Mouse (Mus musculus) MEL (cell line): Measurements from ENCODE around the gene Tppp2. TPM values are rescaled to one million over a fixed set of nuclear protein-coding genes. Genes with fewer than 3 reads are reported as not detected.

Experiments used
- DNase-seq: peaks from one replicate; pipeline ENCODE4 v3.0.0; 2011; ENCODE audit warnings: low read depth, low spot score
- H3K27ac ChIP-seq: 2 replicates; pipeline ENCODE4 v1.5.1; 2012; ENCODE audit warnings: low read depth, mild to moderate bottlenecking, control low read depth, low read length, moderate library complexity; ENCODE audit not compliant: control insufficient read depth
- H3K27me3 ChIP-seq, 2 experiments: fragments of 150-350 bp in 1 of 2; sonication (generic) in 1 of 2; 2 replicates each; pipeline ENCODE4 v1.6.1; 2012; ENCODE audit warnings: low read length in 2 of 2, mild to moderate bottlenecking in 2 of 2, improper control_type of control experiment in 1 of 2, moderate library complexity in 1 of 2; ENCODE audit not compliant: insufficient read depth in 2 of 2, control insufficient read depth in 1 of 2
- H3K36me3 ChIP-seq, 2 experiments: 2 replicates each; pipeline ENCODE4 v1.6.1; 2012 to 2014; ENCODE audit warnings: low read length in 2 of 2, improper control_type of control experiment in 1 of 2, inconsistent platforms in 1 of 2, mild to moderate bottlenecking in 1 of 2; ENCODE audit not compliant: insufficient read depth in 2 of 2, control insufficient read depth in 1 of 2
- H3K4me1 ChIP-seq, 2 experiments: fragments of 150-350 bp in 1 of 2; sonication (generic) in 1 of 2; 2 replicates each; pipeline ENCODE4 v1.6.1; 2012; ENCODE audit warnings: low read length in 2 of 2, improper control_type of control experiment in 1 of 2, mild to moderate bottlenecking in 1 of 2; ENCODE audit not compliant: insufficient read depth in 2 of 2, control insufficient read depth in 1 of 2
- H3K4me3 ChIP-seq, 2 experiments: fragments of 150-350 bp in 1 of 2; sonication (generic) in 1 of 2; 2 replicates each; pipeline ENCODE4 v1.5.1; 2012; ENCODE audit warnings: low read depth in 2 of 2, low read length in 2 of 2, mild to moderate bottlenecking in 2 of 2, moderate library complexity in 2 of 2, control low read depth in 1 of 2, improper control_type of control experiment in 1 of 2; ENCODE audit not compliant: control insufficient read depth in 1 of 2, insufficient read depth in 1 of 2
- H3K79me2 ChIP-seq: 2 replicates; pipeline ENCODE4 v1.6.1; 2012; ENCODE audit warnings: mild to moderate bottlenecking, low read length, moderate library complexity; ENCODE audit not compliant: control insufficient read depth, poor library complexity, insufficient read depth
- H3K9ac ChIP-seq: 2 replicates; pipeline ENCODE4 v1.6.1; 2012; ENCODE audit warnings: low read depth, mild to moderate bottlenecking, control low read depth, low read length, moderate library complexity; ENCODE audit not compliant: control insufficient read depth, poor library complexity, severe bottlenecking
- H3K9me3 ChIP-seq: fragments of 150-350 bp; sonication (generic); replicated peaks from 2 replicates; pipeline ENCODE4 v1.6.1; 2012; ENCODE audit warnings: mild to moderate bottlenecking, low read length, improper control_type of control experiment, moderate library complexity; ENCODE audit not compliant: insufficient read depth
- CHD2 ChIP-seq: IDR thresholded peaks from 2 replicates; pipeline ENCODE4 v1.6.1; 2011; ENCODE audit warnings: low read length, improper control_type of control experiment
- ELF1 ChIP-seq: IDR thresholded peaks from 2 replicates; pipeline ENCODE4 v1.6.1; 2014; ENCODE audit warnings: low read depth, mild to moderate bottlenecking, inconsistent platforms, low read length, improper control_type of control experiment, moderate library complexity
- EP300 ChIP-seq, 2 experiments: IDR thresholded peaks; 2 replicates each; pipeline ENCODE4 v1.6.1; 2011; ENCODE audit warnings: improper control_type of control experiment in 2 of 2, low read length in 2 of 2, low read depth in 1 of 2, mild to moderate bottlenecking in 1 of 2
- GABPA ChIP-seq: IDR thresholded peaks from 2 replicates; pipeline ENCODE4 v1.6.1; 2012; ENCODE audit warnings: low read depth, mild to moderate bottlenecking, inconsistent platforms, low read length, improper control_type of control experiment, moderate library complexity
- GATA1 ChIP-seq: IDR thresholded peaks from 2 replicates; pipeline ENCODE4 v1.6.1; 2011; ENCODE audit warnings: low read depth, low read length, improper control_type of control experiment
- HCFC1 ChIP-seq: IDR thresholded peaks from 2 replicates; pipeline ENCODE4 v1.6.1; 2012; ENCODE audit warnings: low read depth, mild to moderate bottlenecking, inconsistent platforms, low read length, improper control_type of control experiment, moderate library complexity
- JUND ChIP-seq: IDR thresholded peaks from 2 replicates; pipeline ENCODE4 v1.6.1; 2011; ENCODE audit warnings: low read depth, mild to moderate bottlenecking, improper control_type of control experiment, low read length
- MAZ ChIP-seq: IDR thresholded peaks from 2 replicates; pipeline ENCODE4 v1.6.1; 2012; ENCODE audit warnings: low read depth, mild to moderate bottlenecking, inconsistent platforms, low read length, improper control_type of control experiment
- MXI1 ChIP-seq: IDR thresholded peaks from 2 replicates; pipeline ENCODE4 v1.6.1; 2011; ENCODE audit warnings: mild to moderate bottlenecking, low read depth, low read length, improper control_type of control experiment
- MYB ChIP-seq: IDR thresholded peaks from 2 replicates; pipeline ENCODE4 v1.6.1; 2011; ENCODE audit warnings: mild to moderate bottlenecking, low read depth, low read length, improper control_type of control experiment
- TAL1 ChIP-seq: IDR thresholded peaks from 2 replicates; pipeline ENCODE4 v1.6.1; 2012; ENCODE audit warnings: mild to moderate bottlenecking, inconsistent platforms, low read length, moderate library complexity, mixed read lengths
- TBP ChIP-seq: IDR thresholded peaks from 2 replicates; pipeline ENCODE4 v1.8.0; 2011; ENCODE audit warnings: low read depth, low read length, improper control_type of control experiment
- TCF12 ChIP-seq: IDR thresholded peaks from 2 replicates; pipeline ENCODE4 v1.6.1; 2014; ENCODE audit warnings: low read depth, mild to moderate bottlenecking, inconsistent platforms, low read length, improper control_type of control experiment, moderate library complexity
- USF2 ChIP-seq, 2 experiments: IDR thresholded peaks; 2 replicates each; pipeline ENCODE4 v1.6.1; 2011 to 2012; ENCODE audit warnings: improper control_type of control experiment in 2 of 2, low read length in 2 of 2, borderline replicate concordance in 1 of 2, inconsistent platforms in 1 of 2, low read depth in 1 of 2, mild to moderate bottlenecking in 1 of 2; ENCODE audit not compliant: insufficient read depth in 1 of 2
- ZC3H11A ChIP-seq: IDR thresholded peaks from 2 replicates; pipeline ENCODE4 v1.6.1; 2012; ENCODE audit warnings: low read depth, mild to moderate bottlenecking, inconsistent platforms, low read length, improper control_type of control experiment
- polyA plus RNA-seq, 2 experiments: library from polyadenylated mRNA; stranded (reverse) in 1 of 2; unstranded in 1 of 2; fragments of >175 nt in 1 of 2; fragments of >200 nt in 1 of 2; gene quantifications; 2 replicates each; pipeline versions ENCODE4 v1.2.1 to v1.2.4; 2012; ENCODE audit warnings: low replicate concordance in 2 of 2, low read depth in 1 of 2; ENCODE audit not compliant: insufficient read length in 2 of 2, insufficient read depth in 1 of 2, missing spikeins in 1 of 2
- total RNA-seq: library from RNA; depleted of rRNA; stranded (reverse); fragments of 300-350 nt; gene quantifications from 2 replicates; pipeline ENCODE4 v1.2.3, GENCODE M21; 2012

Gene Tppp2
- total and polyA plus RNA-seq, 3 experiments = not detected

DNA sequence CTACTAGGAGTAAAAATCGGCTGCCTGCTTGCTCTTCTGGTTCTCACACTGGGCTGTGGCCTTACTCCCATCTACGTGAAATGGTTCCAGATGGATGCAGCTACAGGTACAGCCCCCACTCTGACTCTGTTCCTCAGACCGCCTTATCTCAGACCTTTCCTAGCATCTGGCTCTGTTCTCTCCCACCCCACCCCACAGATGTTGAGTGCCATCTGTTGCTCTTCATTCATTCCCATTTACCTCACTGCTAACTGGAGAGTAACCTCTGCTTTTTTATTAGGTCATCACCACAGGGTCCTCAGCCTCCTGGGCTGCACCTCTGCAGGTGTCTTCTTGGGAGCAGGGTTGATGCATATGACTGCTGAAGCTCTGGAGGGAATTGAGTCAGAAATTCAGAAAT lies 24.4 kb upstream of the Tppp2 start (continued):
- TF ChIP-seq MXI1 (no peak), ZC3H11A (no peak), HCFC1 (no peak)

DNA sequence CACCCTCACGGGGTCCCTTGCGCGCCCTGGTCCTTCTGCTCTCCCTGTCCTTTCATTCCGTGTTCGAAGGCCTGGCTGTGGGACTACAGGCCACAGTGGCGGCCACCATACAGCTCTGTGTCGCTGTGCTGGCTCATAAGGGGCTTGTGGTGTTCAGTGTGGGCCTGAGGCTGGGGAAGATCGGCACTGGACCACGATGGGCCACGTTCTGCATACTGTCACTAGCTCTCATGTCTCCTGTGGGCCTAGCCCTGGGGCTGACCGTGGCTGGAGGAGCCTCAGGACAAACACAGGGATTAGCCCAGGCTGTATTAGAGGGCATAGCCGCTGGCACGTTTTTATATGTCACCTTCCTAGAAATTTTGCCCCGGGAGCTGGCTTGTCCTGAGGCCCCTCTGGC lies 23.2 kb upstream of the Tppp2 start:
- peaks cover 0 to 8% of the 10 kb centered on the region in 2 experiments; a peak in 2 of 4 replicates for H3K36me3 ChIP-seq
- DNase-seq = no peak
- no peaks in the 10 kb centered on the region for H3K9me3 ChIP-seq
- H3K4me1 ChIP-seq = peaks cover 3 to 17% of the 10 kb centered on the region in 2 experiments; a peak in 3 of 4 replicates
- H3K27ac ChIP-seq = no peak overlapping the region
- no peak overlapping the region for H3K9ac ChIP-seq
- no peaks in the 10 kb centered on the region for H3K27me3 ChIP-seq
- H3K79me2 ChIP-seq = no peaks in the 10 kb centered on the region
- TF ChIP-seq GABPA (no peak), ELF1 (no peak), TBP (no peak), MAZ (no peak), HCFC1 (no peak), USF2 (IDR thresholded peaks at IDR 0.05; ENCODE audit: borderline replicate concordance in 1 of 2, insufficient read depth in 1 of 2, low read depth in 1 of 2, low read length in 2 of 2) (no peak), CHD2 (no peak)
- no peak overlapping the region for H3K4me3 ChIP-seq

DNA sequence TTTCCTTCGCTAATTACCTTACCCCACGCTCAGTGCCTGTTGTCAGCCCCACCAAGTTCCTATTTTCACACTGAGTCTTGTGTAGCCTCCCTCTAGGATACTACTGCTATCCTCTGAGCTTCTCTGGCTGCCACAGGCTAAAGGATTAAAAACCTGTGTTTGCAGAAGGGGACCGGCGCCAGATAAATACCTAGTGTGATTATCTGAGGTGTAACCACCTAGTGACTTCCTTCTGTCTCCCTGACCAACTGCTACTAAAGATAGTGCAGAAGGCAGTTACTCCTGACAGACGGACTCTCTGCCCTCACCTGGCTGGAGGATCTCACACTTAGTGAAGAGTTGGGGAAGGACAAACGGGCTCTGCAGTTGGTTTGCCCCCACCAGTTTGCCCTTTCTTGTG lies 22.2 kb upstream of the Tppp2 start:
- Histone ChIP-seq H3K79me2 (no peaks in the 10 kb centered on the region), H3K4me1 (peaks cover 3 to 17% of the 10 kb centered on the region in 2 experiments; a peak in 3 of 4 replicates)
- TF ChIP-seq TCF12 = peak; percentile 58
- peak; percentile 64 for TF ChIP-seq TAL1
- no peak for TF ChIP-seq JUND
- peak in 1 of 2 experiments; percentile 75; a peak in 3 of 4 replicates for TF ChIP-seq EP300 (IDR thresholded peaks at IDR 0.05; ENCODE audit: low read depth in 1 of 2, low read length in 2 of 2)
- no peak for TF ChIP-seq MYB
- TF ChIP-seq GATA1 = peak; percentile 45; the same call in 1 of the 2 replicates
- TF ChIP-seq, all 39 proteins: peak for 4
- no peak overlapping the region for H3K9ac ChIP-seq
- H3K36me3 ChIP-seq = peaks cover 0 to 8% of the 10 kb centered on the region in 2 experiments; a peak in 2 of 4 replicates
- no peaks in the 10 kb centered on the region for H3K27me3 ChIP-seq
- no peak overlapping the region for H3K4me3 ChIP-seq
- no peak overlapping the region for H3K27ac ChIP-seq
- no peaks in the 10 kb centered on the region for H3K9me3 ChIP-seq
- peak; percentile 52 for DNase-seq
